Mouse (Mus musculus) left cerebral cortex, adult 9 months (tissue): ENCODE results near the gene Mapk7.

Source experiments
- DNase-seq, 2 experiments: peaks; one replicate each; pipeline ENCODE4 v3.0.0; 2022; ENCODE audit warnings: low spot score in 2 of 2

The Mapk7 gene

DNA sequence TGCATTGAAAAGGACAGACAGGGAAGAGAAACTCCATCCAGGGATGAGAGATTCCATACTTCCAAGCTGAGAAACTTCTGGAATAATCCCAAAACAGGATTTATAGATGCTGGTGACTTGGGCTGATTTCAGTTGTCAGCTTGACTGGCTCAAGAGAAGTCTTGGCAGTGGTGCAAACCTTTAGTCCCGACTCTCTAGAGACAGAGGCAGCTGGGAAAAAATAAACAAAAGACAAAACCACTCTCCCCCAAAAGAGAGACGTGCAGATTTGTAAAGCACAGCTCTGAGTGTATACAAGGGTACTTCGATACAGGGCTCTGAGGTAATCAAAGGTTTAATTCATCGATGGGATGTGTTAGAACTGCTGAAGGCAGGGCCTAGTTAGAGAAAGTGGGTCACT lies 28.8 kb downstream of the Mapk7 start:
- DNase-seq: no peak

DNA sequence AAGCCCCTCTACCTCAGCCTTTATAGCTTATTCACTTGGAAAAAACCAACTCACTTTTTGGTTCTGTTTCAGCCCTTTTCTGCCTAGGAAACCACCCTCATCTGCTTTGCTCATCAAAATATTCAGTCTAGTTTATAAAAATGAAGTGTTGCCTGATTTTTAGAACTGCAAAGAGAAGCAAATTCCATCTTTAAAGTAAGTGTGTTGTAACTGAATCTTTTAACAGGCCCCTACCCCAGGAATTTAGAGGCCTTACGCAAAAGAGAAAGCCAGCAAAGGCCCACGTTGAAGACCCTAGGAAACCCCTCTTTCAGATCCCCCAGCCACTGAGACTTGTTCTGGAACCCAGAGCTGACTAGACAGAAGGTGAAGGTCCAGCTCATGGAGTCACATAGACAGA lies 30.1 kb downstream of the Mapk7 start:
- no peak for DNase-seq

DNA sequence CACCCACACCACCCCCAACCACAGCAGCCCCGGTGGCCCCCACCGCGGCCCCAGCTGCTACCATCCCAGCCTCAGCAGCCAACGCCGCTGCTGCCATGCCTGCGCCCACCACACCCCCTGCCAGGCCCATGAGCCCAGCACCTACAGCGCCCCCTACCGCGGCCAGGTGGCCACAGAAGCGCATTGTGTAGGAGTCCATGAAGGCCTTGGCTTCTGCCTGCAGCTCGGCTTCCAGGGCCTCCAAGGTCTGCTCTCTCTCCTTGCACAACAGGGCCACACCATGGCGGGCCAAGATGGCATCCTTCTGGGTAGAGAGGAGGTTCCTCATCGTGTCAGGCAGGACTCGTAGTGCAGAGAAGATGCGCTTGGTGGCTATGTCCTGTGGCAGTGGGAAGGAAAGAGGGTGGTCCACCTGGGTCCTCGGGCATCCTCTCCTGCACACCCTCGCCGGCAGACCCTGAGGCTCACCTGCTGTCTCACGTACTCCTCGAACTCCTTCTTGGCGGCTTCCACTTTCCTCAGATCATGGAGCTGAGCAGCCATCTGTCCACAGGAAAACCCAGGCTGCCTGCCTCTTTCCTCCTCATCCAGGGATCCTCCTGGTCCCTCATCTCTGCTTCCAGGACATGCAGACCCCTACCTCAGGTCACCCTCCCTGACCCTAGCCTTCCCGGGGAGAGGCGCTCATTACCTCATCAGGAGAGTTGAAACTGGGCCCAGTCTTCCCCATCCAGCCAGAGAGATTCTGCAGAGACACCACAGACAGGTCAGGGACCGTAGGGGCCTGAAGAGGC lies 44.5 kb downstream of the Mapk7 start:
- DNase-seq: peak in 1 of 2 experiments; percentile 50

DNA sequence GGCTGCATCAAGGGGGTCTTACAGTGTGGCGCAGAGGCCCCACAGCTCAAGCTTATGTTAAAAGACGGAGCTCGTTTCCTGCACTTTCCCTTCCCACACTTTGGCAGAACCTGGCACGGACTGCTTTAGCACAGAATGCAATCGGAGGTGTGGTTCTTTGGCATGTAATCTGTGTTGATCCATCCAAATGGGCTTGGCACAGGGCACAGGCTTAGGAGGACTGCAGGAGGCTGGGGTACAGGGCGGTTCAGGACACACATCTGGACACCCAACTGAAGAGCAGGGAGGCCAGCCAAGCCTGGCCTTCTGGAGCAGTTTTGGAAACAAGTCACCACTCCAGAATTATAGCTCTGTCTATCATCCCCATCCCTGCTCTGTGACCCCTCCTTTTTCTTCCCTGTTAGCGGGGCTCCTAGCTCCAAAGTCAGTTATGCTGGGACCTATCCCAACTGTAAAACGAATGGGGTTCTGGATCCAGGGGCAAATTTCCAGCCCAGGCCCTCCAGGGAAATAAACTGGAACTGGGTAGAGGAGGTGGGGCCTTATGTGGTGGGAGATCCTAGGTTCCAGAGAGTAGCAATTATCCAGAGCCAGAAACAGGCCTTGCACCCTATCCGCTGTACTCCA lies 45.5 kb downstream of the Mapk7 start:
- DNase-seq: peak in 1 of 2 experiments; percentile 54

DNA sequence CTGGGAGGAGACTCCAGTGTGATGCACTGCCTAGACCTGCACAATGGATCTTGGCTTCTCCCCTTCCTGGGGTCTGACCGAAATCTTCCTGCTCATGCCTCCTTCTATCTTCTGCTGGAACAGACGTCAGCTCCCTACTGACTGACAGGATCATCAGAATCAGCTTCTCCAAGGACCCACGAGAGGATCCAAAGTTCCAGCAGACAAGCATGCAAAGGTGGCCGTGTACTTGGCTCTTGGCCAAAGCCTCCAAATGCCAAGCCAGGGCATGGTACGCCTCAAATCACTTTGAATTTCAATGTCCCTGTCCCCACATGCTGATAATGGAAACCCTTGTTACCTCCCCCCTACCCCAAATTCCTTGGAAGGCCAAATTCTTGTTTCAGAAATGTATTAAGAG lies 46.2 kb downstream of the Mapk7 start:
- DNase-seq: no peak

DNA sequence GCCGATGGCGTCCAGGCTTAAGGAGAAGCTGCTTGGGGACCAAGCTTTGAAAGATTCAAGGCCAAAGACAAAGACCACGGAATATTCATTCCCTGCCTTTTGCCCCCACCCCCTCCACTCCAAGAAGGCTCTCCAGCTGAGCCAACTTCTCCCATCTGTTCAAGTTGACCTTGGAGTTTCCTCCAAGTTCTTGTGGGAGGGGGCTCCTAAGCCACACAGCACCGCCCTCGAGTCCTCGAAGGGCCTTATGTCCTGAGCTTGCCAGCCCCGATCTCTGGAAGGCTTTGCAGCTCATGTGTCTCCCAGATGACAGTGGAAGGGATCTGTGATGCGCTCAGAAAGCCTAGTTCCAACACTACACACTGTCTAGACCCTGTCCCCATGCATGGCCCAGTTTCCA lies 46.9 kb downstream of the Mapk7 start:
- DNase-seq: no peak

DNA sequence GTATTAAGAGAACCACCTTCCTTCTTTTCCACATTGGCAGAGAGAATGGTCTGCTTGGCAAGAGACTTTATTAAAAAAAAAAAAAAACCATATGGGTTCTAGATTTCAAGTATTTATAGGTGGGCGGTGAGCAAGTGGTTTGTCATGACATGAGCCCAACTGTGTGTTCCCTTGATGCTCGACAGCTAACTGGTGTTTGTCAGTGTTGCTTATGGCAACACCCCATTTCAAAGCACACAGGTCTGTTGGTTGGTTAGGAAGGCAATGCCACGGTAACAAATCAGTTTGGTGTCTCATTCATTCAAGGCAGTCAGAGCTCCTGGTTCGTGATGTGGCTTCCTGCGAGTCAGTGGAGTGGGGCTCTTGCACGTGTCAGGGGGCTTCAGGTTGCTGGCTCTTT lies 50.4 kb downstream of the Mapk7 start:
- DNase-seq: no peak

DNA sequence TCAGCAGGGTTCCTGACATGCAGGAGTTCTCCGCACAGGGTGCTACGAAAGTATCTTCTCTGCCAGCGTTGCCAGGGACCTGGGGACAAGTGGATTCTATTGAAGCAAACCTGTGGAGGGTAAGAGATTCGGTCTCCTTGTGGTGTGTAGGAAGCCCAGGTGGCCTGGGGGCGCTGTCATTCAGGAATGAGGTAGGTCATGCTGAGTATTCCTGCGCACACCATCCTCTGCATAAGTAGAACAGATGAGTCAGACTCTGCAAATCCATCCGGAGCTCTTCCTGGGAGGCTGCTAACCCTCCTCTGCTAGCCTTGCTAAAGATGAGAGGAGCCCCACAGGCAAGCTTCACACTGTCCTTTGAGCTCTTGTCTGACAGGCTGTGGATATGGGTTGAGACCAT lies 52.5 kb downstream of the Mapk7 start:
- DNase-seq: peak in 1 of 2 experiments; percentile 65

DNA sequence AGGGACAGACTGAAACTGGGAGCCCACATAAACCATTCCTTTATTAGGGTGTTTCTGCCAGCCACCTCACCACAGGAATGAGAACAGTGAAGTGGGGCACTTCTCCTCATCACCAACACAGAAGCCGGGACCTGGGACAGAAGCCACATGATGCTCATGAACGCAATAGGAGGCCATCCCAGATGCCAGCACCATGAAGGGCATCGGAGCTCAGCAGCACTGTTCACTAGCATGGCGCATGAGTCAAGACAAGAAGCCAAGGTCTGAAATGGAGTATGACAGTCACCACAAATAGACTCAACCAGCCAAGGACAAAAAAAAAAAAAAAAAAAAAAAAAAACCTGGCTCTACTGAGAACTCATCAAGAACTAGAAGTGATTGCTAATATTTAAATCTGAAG lies 53.8 kb downstream of the Mapk7 start:
- DNase-seq: no peak

DNA sequence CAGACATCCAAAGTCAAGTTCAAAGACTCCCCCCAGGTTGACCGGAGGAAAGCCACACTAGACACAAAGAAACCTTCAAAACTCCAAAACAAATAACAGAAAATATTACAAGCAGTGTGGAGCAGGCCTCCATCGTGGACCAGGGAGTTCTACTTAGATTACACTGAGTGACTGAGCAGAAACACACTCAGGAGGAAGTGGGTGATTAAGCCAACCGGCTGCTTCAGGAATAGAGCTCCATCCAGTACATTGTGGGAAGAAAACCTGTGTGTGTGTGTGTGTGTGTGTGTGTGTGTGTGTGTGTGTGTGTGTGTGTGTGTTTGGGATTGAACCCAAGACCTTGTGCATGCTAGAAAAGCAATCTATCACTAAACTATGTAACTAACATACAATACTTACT lies 55.0 kb downstream of the Mapk7 start:
- no peak for DNase-seq
